ENCODE assay signal across 13 mouse cellular contexts in genomic region chr6:121043434-121044189, GRCm38 (mm10).
DNase-seq lines count a peak whose midpoint lies in the region; ATAC-seq and TF ChIP-seq lines count a peak whose summit lies in the region.
"Had no signal": no experiment of that assay in that cellular context is flagged by ENCODE, and none has a peak within 500 bp of the region (broad histone marks: within the 10 kb centered on the region; RNA-seq: fewer than 3 reads in every experiment).

No protein-coding gene starts in this region.

- H3K79me2 ChIP-seq in myocyte (ENCODE audit: control insufficient read depth, insufficient read depth) = peaks cover 6% of the 10 kb centered on the region

- TF ChIP-seq POLR2A in myocyte (IDR thresholded peaks at IDR 0.05; ENCODE audit: insufficient read length, low read depth) = no peak

- no peak overlapping the region for H3ac ChIP-seq in myocyte (ENCODE audit: control insufficient read depth, insufficient read length)

- peak overlapping the region; percentile 1; the same call in 1 of the 2 replicates for H3K27ac ChIP-seq in limb, embryonic 11.5 days (replicated peaks; ENCODE audit: low read depth, low read length)
- no peak overlapping the region for H3K27ac ChIP-seq in limb, embryonic 10.5 days
- H3K27ac ChIP-seq in hindbrain, embryonic 10.5 days = no peak overlapping the region; the same call in 1 of the 2 replicates
- H3K27ac ChIP-seq: heart, embryonic 13.5 days; hindbrain, embryonic 14.5 days had no signal

- POLR2A ChIA-PET in Patski (lab: Charles Lee) = interaction anchor here (0.5 to 1.4 kb wide), 4 partner anchors 17 to 903 kb away, joined by 3 to 5 read pairs (median 4); no protein-coding TSS in a partner anchor

- WGBS in limb, embryonic 11.5 days = 47% methylated on average over 14 of the region's 14 CpGs
- 56% methylated on average over 14 of the region's 14 CpGs for WGBS in limb, embryonic 10.5 days
- 74% methylated on average over 14 of the region's 14 CpGs for WGBS in hindbrain, embryonic 10.5 days

- H3K4me2 ChIP-seq in limb, embryonic 11.5 days (ENCODE audit: low read depth, severe bottlenecking) = no peak overlapping the region
- peak overlapping the region; percentile 25 for H3K4me2 ChIP-seq in myocyte (ENCODE audit: low read depth)
- H3K4me2 ChIP-seq: heart, embryonic 13.5 days; hindbrain, embryonic 14.5 days had no signal

- no peaks in the 10 kb centered on the region for H3K27me3 ChIP-seq in limb, embryonic 11.5 days (ENCODE audit: control insufficient read depth, insufficient read depth, low read length)
- no peaks in the 10 kb centered on the region for H3K27me3 ChIP-seq in limb, embryonic 10.5 days (ENCODE audit: low read depth, poor library complexity, severe bottlenecking)
- H3K27me3 ChIP-seq in Patski = no peaks in the 10 kb centered on the region
- no peaks in the 10 kb centered on the region for H3K27me3 ChIP-seq in myocyte (ENCODE audit: control insufficient read depth, insufficient read depth, insufficient read length)
- no peaks in the 10 kb centered on the region for H3K27me3 ChIP-seq in hindbrain, embryonic 10.5 days (ENCODE audit: insufficient read depth, poor library complexity, severe bottlenecking)
- H3K27me3 ChIP-seq: heart, embryonic 13.5 days had no signal

- H3K9me3 ChIP-seq in limb, embryonic 11.5 days (ENCODE audit: control insufficient read depth, low read length) = no peaks in the 10 kb centered on the region
- no peaks in the 10 kb centered on the region for H3K9me3 ChIP-seq in limb, embryonic 10.5 days (replicated peaks)
- no peaks in the 10 kb centered on the region for H3K9me3 ChIP-seq in hindbrain, embryonic 10.5 days
- H3K9me3 ChIP-seq: G1E; heart, embryonic 13.5 days had no signal

- in situ Hi-C loops in Patski (cut with MboI; ENCODE audit: low pct_unique_long_range_greater_than_20kb) = no loop called here

- H3K36me3 ChIP-seq in limb, embryonic 11.5 days (ENCODE audit: control insufficient read depth, insufficient read depth, low read length) = peaks cover 5% of the 10 kb centered on the region; the same call in 1 of the 2 replicates
- peaks cover 31% of the 10 kb centered on the region for H3K36me3 ChIP-seq in limb, embryonic 10.5 days
- peaks cover 5% of the 10 kb centered on the region for H3K36me3 ChIP-seq in myocyte (ENCODE audit: control insufficient read depth, insufficient read depth)
- H3K36me3 ChIP-seq in hindbrain, embryonic 10.5 days = peaks cover 38% of the 10 kb centered on the region

- H3K9ac ChIP-seq in limb, embryonic 11.5 days (ENCODE audit: low read length) = no peak overlapping the region
- H3K9ac ChIP-seq: heart, embryonic 13.5 days; hindbrain, embryonic 14.5 days had no signal

- no peak overlapping the region for H3K4me3 ChIP-seq in limb, embryonic 11.5 days (ENCODE audit: low read depth, low read length)
- no peak overlapping the region for H3K4me3 ChIP-seq in limb, embryonic 10.5 days
- no peak overlapping the region for H3K4me3 ChIP-seq in myocyte
- no peak overlapping the region for H3K4me3 ChIP-seq in hindbrain, embryonic 10.5 days
- H3K4me3 ChIP-seq: heart, embryonic 13.5 days had no signal

- H3K4me1 ChIP-seq in limb, embryonic 11.5 days (ENCODE audit: control insufficient read depth, insufficient read depth, low read length) = peaks cover 5% of the 10 kb centered on the region; the same call in 1 of the 2 replicates
- peaks cover 30% of the 10 kb centered on the region for H3K4me1 ChIP-seq in limb, embryonic 10.5 days
- H3K4me1 ChIP-seq in hindbrain, embryonic 10.5 days (replicated peaks) = peaks cover 19% of the 10 kb centered on the region

- no peak for TF ChIP-seq CTCF in Patski (IDR thresholded peaks at IDR 0.05)

- CTCF ChIA-PET in Patski (lab: Charles Lee) = interaction anchor here (0.7 to 1.7 kb wide), 5 partner anchors 66 to 137 kb away, joined by 3 to 4 read pairs (median 4); no protein-coding TSS in a partner anchor

- no peak for DNase-seq in limb, embryonic 11.5 days (ENCODE audit: low spot score)
- DNase-seq in limb, embryonic 10.5 days (ENCODE audit: low spot score) = no peak
- peak; percentile 95 for DNase-seq in Patski (ENCODE audit: low read depth, low spot score)
- DNase-seq in fat pad, adult 2 months (ENCODE audit: extremely low read depth, low read depth, low spot score) = peak; percentile 98
- no peak for DNase-seq in frontal cortex, postnatal 25 days (ENCODE audit: low spot score in 2 of 2)
- no peak for DNase-seq in hindbrain, embryonic 10.5 days (ENCODE audit: low spot score)
- DNase-seq: adrenal gland, adult 8-10 months; kidney, postnatal 4 days; thymus, postnatal 25 days had no signal

- no peak for ATAC-seq in limb, embryonic 11.5 days (ENCODE audit: insufficient number of reproducible peaks, low FRiP score, low TSS enrichment, low read depth)
- peak; percentile 78 for ATAC-seq in Patski

TF ChIP-seq in myocyte, 11 proteins besides CTCF, POLR2A, EP300 and RAD21:
- TF ChIP-seq TCF12 (IDR thresholded peaks at IDR 0.05; ENCODE audit: insufficient read depth, poor library complexity, severe bottlenecking) = no peak
- TF ChIP-seq REST (IDR thresholded peaks at IDR 0.05; ENCODE audit: insufficient read depth, insufficient read length) = no peak
- no peak for TF ChIP-seq SRF (IDR thresholded peaks at IDR 0.05; ENCODE audit: control insufficient read depth, insufficient read length, low read depth)
- no peak for TF ChIP-seq MYOD1 (IDR thresholded peaks at IDR 0.05; ENCODE audit: control insufficient read depth in 1 of 3, insufficient read length in 2 of 3, low read depth in 2 of 3)
- TF ChIP-seq MYOG (IDR thresholded peaks at IDR 0.05; ENCODE audit: control insufficient read depth in 1 of 3, insufficient read depth in 1 of 3, insufficient read length in 2 of 3, low read depth in 2 of 3) = no peak
- no peak for TF ChIP-seq POLR2AphosphoS2 (IDR thresholded peaks at IDR 0.05; ENCODE audit: insufficient read length, low read depth)
- no peak for TF ChIP-seq MAX (IDR thresholded peaks at IDR 0.05; ENCODE audit: low read depth)

Comparison
In these comparisons a context has a peak if more than half of its experiments do, and no peak if none do; other contexts are left out.
1. DNase-seq: peak in Patski (single experiment) and fat pad, adult 2 months (single experiment); none in limb, embryonic 11.5 days (single experiment), limb, embryonic 10.5 days (single experiment), frontal cortex, postnatal 25 days (0 of 2) and hindbrain, embryonic 10.5 days (single experiment).